Mouse (Mus musculus) spleen, adult 2 months (tissue): ENCODE measurements around the gene Gm7358.
"Not testable (repeated sequence)": the region's sequence is repeated elsewhere in the genome, so short reads cannot be mapped to it uniquely, and the experiment has no call there.

Source experiments
- CTCF ChIP-seq: fragments of 200-500 bp; IDR thresholded peaks from 2 replicates; pipeline ENCODE4 v1.5.1; 2011; ENCODE audit warnings: mild to moderate bottlenecking, inconsistent platforms; ENCODE audit not compliant: insufficient read depth, insufficient read length, insufficient replicate concordance; ENCODE audit errors: extremely low read depth
- POLR2A ChIP-seq: fragments of 200-500 bp; IDR thresholded peaks from 2 replicates; pipeline ENCODE4 v1.6.1; 2011; ENCODE audit warnings: low read depth, low read length, inconsistent platforms

- TF ChIP-seq POLR2A, CTCF: not testable (repeated sequence)
These were observed 22.3 kb downstream of the Gm7358 start for GRCm38 (mm10) chr17:14037012-14037411.
